Mouse (Mus musculus) granulocyte monocyte progenitor cell, adult 5-6 weeks (primary cell): ENCODE results near the gene A930004D18Rik. TPM values are rescaled to one million over a fixed set of nuclear protein-coding genes. Genes with fewer than 3 reads are reported as not detected.

Experiments
- ATAC-seq: replicated peaks from 2 replicates; pipeline ENCODE4 v1.8.0; 2016; ENCODE audit warnings: mild to moderate bottlenecking, moderate TSS enrichment, inconsistent platforms; ENCODE audit not compliant: poor library complexity, severe bottlenecking
- total RNA-seq, 2 experiments: library from RNA; stranded (forward) in 1 of 2; stranded (reverse) in 1 of 2; fragments of 200-712, 200-1000 nt in 1 of 2; fragments of >200 nt in 1 of 2; fragmentation: Nextera tagmentation in 1 of 2; gene quantifications; 2 replicates each; pipeline ENCODE4 v1.2.3; 2014 to 2017

The A930004D18Rik gene
- total RNA-seq, 2 experiments from 2014 or later = not detected

GRCm38 (mm10) chr2:18053951-18054530, 16.5 kb upstream of the A930004D18Rik start:
- ATAC-seq = no peak

- ATAC-seq = no peak
These were observed 15.9 kb upstream of the A930004D18Rik start for GRCm38 (mm10) chr2:18053243-18053950.

- ATAC-seq = no peak
These were observed 15.0 kb upstream of the A930004D18Rik start for GRCm38 (mm10) chr2:18052581-18052980.

GRCm38 (mm10) chr2:18051831-18052170, 14.3 kb upstream of the A930004D18Rik start:
- ATAC-seq = no peak

- no peak for ATAC-seq
These were observed 13.7 kb upstream of the A930004D18Rik start for GRCm38 (mm10) chr2:18051026-18051830.

- ATAC-seq = 0 out of 2 replicates have a peak, but pooled peaks have one; percentile 21
These were observed 13.0 kb upstream of the A930004D18Rik start for GRCm38 (mm10) chr2:18050541-18050985.

- ATAC-seq = no peak
These were observed 12.5 kb upstream of the A930004D18Rik start for GRCm38 (mm10) chr2:18050018-18050417.

GRCm38 (mm10) chr2:18049279-18049821, 11.8 kb upstream of the A930004D18Rik start:
- ATAC-seq = no peak

GRCm38 (mm10) chr2:18048453-18049075, 11.0 kb upstream of the A930004D18Rik start, which contains the start of gene Skida1:
Gene Skida1 (minus strand): TSS chr2:18049051.
- no peak for ATAC-seq

- ATAC-seq = peak; percentile 65
These were observed 10.3 kb upstream of the A930004D18Rik start for GRCm38 (mm10) chr2:18047646-18048452.

- peak; percentile 42 for ATAC-seq
These were observed 9.5 kb upstream of the A930004D18Rik start for GRCm38 (mm10) chr2:18046758-18047645.

- ATAC-seq = no peak
These were observed 8.6 kb upstream of the A930004D18Rik start for GRCm38 (mm10) chr2:18046186-18046585.

GRCm38 (mm10) chr2:18045781-18046181, 8.2 kb upstream of the A930004D18Rik start:
- no peak for ATAC-seq

GRCm38 (mm10) chr2:18045143-18045780, 7.7 kb upstream of the A930004D18Rik start:
- no peak for ATAC-seq

GRCm38 (mm10) chr2:18041199-18041885, 3.8 kb upstream of the A930004D18Rik start:
- no peak for ATAC-seq

- no peak for ATAC-seq
These were observed 3.0 kb upstream of the A930004D18Rik start for GRCm38 (mm10) chr2:18040347-18041160.
